Mouse (Mus musculus) brain, embryonic 14.5 days (tissue): Measurements from ENCODE around the gene Slc35c2.

Experiments used
- CTCF ChIP-seq: fragments of 200-500 bp; IDR thresholded peaks from 2 replicates; pipeline ENCODE4 v1.5.1; 2012; ENCODE audit warnings: inconsistent platforms, mild to moderate bottlenecking, moderate library complexity, borderline replicate concordance; ENCODE audit not compliant: insufficient read depth, insufficient read length; ENCODE audit errors: extremely low read depth
- POLR2A ChIP-seq: fragments of 200-500 bp; IDR thresholded peaks from 2 replicates; pipeline ENCODE4 v1.6.1; 2012; ENCODE audit warnings: mild to moderate bottlenecking, inconsistent platforms, borderline replicate concordance; ENCODE audit not compliant: poor library complexity, insufficient read depth, insufficient read length, severe bottlenecking; ENCODE audit errors: extremely low read depth

DNA sequence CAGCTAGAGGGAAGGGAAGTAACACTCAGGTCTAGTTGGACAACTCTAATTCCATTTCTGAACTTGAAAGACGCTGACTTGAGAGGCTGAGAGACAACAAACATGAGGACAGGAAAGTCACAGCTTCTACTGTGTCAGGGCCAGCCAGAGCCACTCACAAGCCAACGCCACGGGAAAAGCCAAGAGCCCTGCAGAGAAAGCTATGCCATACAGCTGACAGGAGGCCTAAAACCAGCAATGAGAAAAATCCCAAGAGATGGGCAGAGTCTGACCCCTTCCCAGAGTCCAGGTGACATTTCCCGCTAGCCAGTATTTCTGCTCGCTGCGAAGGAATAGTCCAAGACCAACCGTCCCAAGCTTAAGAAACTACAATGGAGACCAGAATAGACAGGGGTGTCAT lies 31.3 kb upstream of the Slc35c2 start:
- no peak for TF ChIP-seq POLR2A
- no peak for TF ChIP-seq CTCF
